Mouse (Mus musculus) limb, embryonic 15.5 days (tissue): ENCODE data around the gene Nrde2. TPM values are rescaled to one million over a fixed set of nuclear protein-coding genes. Genes with fewer than 3 reads are reported as not detected.

Source experiments
- ATAC-seq: fragments of 200-750 bp; cut with Nextera tagmentation; 2 replicates; pipeline ENCODE4 v1.8.0; 2017; ENCODE audit warnings: low read depth, moderate TSS enrichment; ENCODE audit not compliant: insufficient number of reproducible peaks, low FRiP score, low TSS enrichment
- H3K27ac ChIP-seq: fragments of 300-500 bp; sonication (generic); 2 replicates; pipeline ENCODE4 v1.5.1; 2015; ENCODE audit warnings: moderate library complexity, mild to moderate bottlenecking, inconsistent platforms
- H3K27me3 ChIP-seq: fragments of 300-500 bp; sonication (generic); 2 replicates; pipeline ENCODE4 v1.6.1; 2015; ENCODE audit warnings: inconsistent platforms
- H3K36me3 ChIP-seq: fragments of 300-500 bp; sonication (generic); 2 replicates; pipeline ENCODE4 v1.6.1; 2015; ENCODE audit warnings: inconsistent platforms
- H3K4me1 ChIP-seq: fragments of 300-500 bp; sonication (generic); 2 replicates; pipeline ENCODE4 v1.6.1; 2015; ENCODE audit warnings: inconsistent platforms
- H3K4me2 ChIP-seq: fragments of 300-500 bp; sonication (generic); 2 replicates; pipeline ENCODE4 v1.6.1; 2015; ENCODE audit warnings: mild to moderate bottlenecking, inconsistent platforms
- H3K4me3 ChIP-seq: fragments of 300-500 bp; sonication (generic); 2 replicates; pipeline ENCODE4 v1.5.1; 2015; ENCODE audit warnings: mild to moderate bottlenecking, inconsistent platforms
- H3K9ac ChIP-seq: fragments of 300-500 bp; sonication (generic); 2 replicates; pipeline ENCODE4 v1.6.1; 2015; ENCODE audit warnings: inconsistent platforms
- H3K9me3 ChIP-seq: fragments of 300-500 bp; sonication (generic); 2 replicates; pipeline ENCODE4 v1.6.1; 2016; ENCODE audit warnings: inconsistent platforms
- WGBS: fragments of 180-500 bp; shearing (Covaris S2); methylation state at CpG from one replicate; pipeline ENCODE4 v1.1.7; 2015; 5-methylcytosine and 5-hydroxymethylcytosine counted together
- polyA plus RNA-seq: library from polyadenylated mRNA; unstranded; fragments of >200 nt; fragmentation: Nextera tagmentation; extraction: Ambion mirVana; gene quantifications from 2 replicates; pipeline ENCODE4 v1.2.1, GENCODE M21; 2015

Nrde2 gene
- polyA plus RNA-seq: 11.7 and 12.8 TPM in 2 replicates

GRCm38 (mm10) chr12:100159261-100159975 is at the start of gene Nrde2:
Gene Nrde2, minus strand, starts transcription at chr12:100159653.
- peaks cover 5% of the 10 kb centered on the region; the same call in 1 of the 2 replicates for H3K4me1 ChIP-seq
- peak; percentile 98 for ATAC-seq
- no peaks in the 10 kb centered on the region for H3K9me3 ChIP-seq
- WGBS: under 1% methylated on average over 26 of the region's 26 CpGs
- peak within 1 kb of the TSS; percentile 56 for H3K4me2 ChIP-seq
- peak within 1 kb of the TSS; percentile 78 for H3K27ac ChIP-seq
- H3K27me3 ChIP-seq: no peaks in the 10 kb centered on the region
- peak within 1 kb of the TSS; percentile 47 for H3K9ac ChIP-seq
- H3K4me3 ChIP-seq: peak within 1 kb of the TSS; percentile 54
- no peaks in the 10 kb centered on the region for H3K36me3 ChIP-seq

GRCm38 (mm10) chr12:100206926-100207325 is 47.5 kb upstream of the Nrde2 start:
- no peak overlapping the region for H3K4me2 ChIP-seq
- 70% methylated on average over 5 of the region's 5 CpGs for WGBS
- no peak for ATAC-seq

GRCm38 (mm10) chr12:100206521-100206920 is 47.1 kb upstream of the Nrde2 start:
- no peak for ATAC-seq
- Histone ChIP-seq H3K27ac (no peak overlapping the region), H3K9me3 (no peaks in the 10 kb centered on the region), H3K4me1 (peaks cover 34% of the 10 kb centered on the region), H3K9ac (no peak overlapping the region), H3K4me2 (no peak overlapping the region), H3K36me3 (peaks cover 72% of the 10 kb centered on the region), H3K4me3 (no peak overlapping the region), H3K27me3 (no peaks in the 10 kb centered on the region)
- WGBS: 74% methylated on average over 3 of the region's 3 CpGs

More at GRCm38 (mm10) chr12:100206926-100207325, 47.5 kb upstream of the Nrde2 start:
- Histone ChIP-seq H3K4me1 (peaks cover 31% of the 10 kb centered on the region), H3K27me3 (no peaks in the 10 kb centered on the region), H3K9ac (no peak overlapping the region), H3K36me3 (peaks cover 72% of the 10 kb centered on the region), H3K4me3 (no peak overlapping the region), H3K9me3 (no peaks in the 10 kb centered on the region), H3K27ac (no peak overlapping the region)

GRCm38 (mm10) chr12:100205156-100205555 is 45.7 kb upstream of the Nrde2 start:
- H3K4me3 ChIP-seq: no peak overlapping the region
- no peaks in the 10 kb centered on the region for H3K9me3 ChIP-seq
- 91% methylated on average over 8 of the region's 8 CpGs for WGBS

GRCm38 (mm10) chr12:100203759-100204158 is 44.3 kb upstream of the Nrde2 start:
- Histone ChIP-seq H3K9ac (no peak overlapping the region), H3K27ac (no peak overlapping the region), H3K9me3 (no peaks in the 10 kb centered on the region), H3K4me2 (no peak overlapping the region), H3K36me3 (peaks cover 61% of the 10 kb centered on the region), H3K27me3 (no peaks in the 10 kb centered on the region), H3K4me1 (peaks cover 34% of the 10 kb centered on the region), H3K4me3 (no peak overlapping the region)
- ATAC-seq: no peak
- WGBS: 54% methylated on average over 3 of the region's 3 CpGs

More at GRCm38 (mm10) chr12:100205156-100205555, 45.7 kb upstream of the Nrde2 start:
- no peak overlapping the region for H3K27ac ChIP-seq
- H3K27me3 ChIP-seq: no peaks in the 10 kb centered on the region
- peaks cover 72% of the 10 kb centered on the region for H3K36me3 ChIP-seq
- H3K9ac ChIP-seq: no peak overlapping the region
- H3K4me2 ChIP-seq: no peak overlapping the region
- peaks cover 31% of the 10 kb centered on the region for H3K4me1 ChIP-seq
- ATAC-seq: no peak

GRCm38 (mm10) chr12:100201838-100202237 is 42.4 kb upstream of the Nrde2 start:
- peak overlapping the region; percentile 90 for H3K4me2 ChIP-seq
- H3K9me3 ChIP-seq: no peaks in the 10 kb centered on the region
- WGBS: 1% methylated on average over 13 of the region's 13 CpGs
- no peak overlapping the region for H3K27ac ChIP-seq
- peak overlapping the region; percentile 100 for H3K4me3 ChIP-seq
- H3K9ac ChIP-seq: no peak overlapping the region
- peaks cover 34% of the 10 kb centered on the region for H3K4me1 ChIP-seq
- no peaks in the 10 kb centered on the region for H3K27me3 ChIP-seq
- ATAC-seq: no peak
- peaks cover 42% of the 10 kb centered on the region for H3K36me3 ChIP-seq

- whole genome bisulfite sequencing: 20% methylated on average over 4 of the region's 4 CpGs
- peak overlapping the region; percentile 90 for H3K4me2 ChIP-seq
- no peaks in the 10 kb centered on the region for H3K27me3 ChIP-seq
These were observed 41.9 kb upstream of the Nrde2 start for GRCm38 (mm10) chr12:100201363-100201711.

GRCm38 (mm10) chr12:100200645-100201362 is 41.4 kb upstream of the Nrde2 start:
- WGBS: 4% methylated on average over 29 of the region's 29 CpGs
- ATAC-seq: peak; percentile 13; the same call in 1 of the 2 replicates
- Histone ChIP-seq H3K27ac (peak overlapping the region; percentile 91), H3K4me1 (peaks cover 34% of the 10 kb centered on the region), H3K9me3 (no peaks in the 10 kb centered on the region), H3K9ac (peak overlapping the region; percentile 93), H3K4me3 (peak overlapping the region; percentile 100), H3K4me2 (peak overlapping the region; percentile 90), H3K36me3 (peaks cover 31% of the 10 kb centered on the region), H3K27me3 (no peaks in the 10 kb centered on the region)

More at GRCm38 (mm10) chr12:100201363-100201711, 41.9 kb upstream of the Nrde2 start:
- ATAC-seq: no peak
- Histone ChIP-seq H3K27ac (no peak overlapping the region), H3K9me3 (no peaks in the 10 kb centered on the region), H3K4me3 (peak overlapping the region; percentile 100), H3K4me1 (peaks cover 34% of the 10 kb centered on the region), H3K36me3 (peaks cover 37% of the 10 kb centered on the region), H3K9ac (no peak overlapping the region)

GRCm38 (mm10) chr12:100199891-100200644 is 40.6 kb upstream of the Nrde2 start:
- H3K27me3 ChIP-seq: no peaks in the 10 kb centered on the region
- H3K4me2 ChIP-seq: peak overlapping the region; percentile 90
- peak; percentile 67 for ATAC-seq
- H3K9me3 ChIP-seq: no peaks in the 10 kb centered on the region
- H3K27ac ChIP-seq: peak overlapping the region; percentile 91
- under 1% methylated on average over 59 of the region's 86 CpGs for WGBS
- peaks cover 34% of the 10 kb centered on the region for H3K4me1 ChIP-seq
- H3K4me3 ChIP-seq: peak overlapping the region; percentile 100
- peaks cover 24% of the 10 kb centered on the region for H3K36me3 ChIP-seq
- peak overlapping the region; percentile 93 for H3K9ac ChIP-seq

GRCm38 (mm10) chr12:100198967-100199660 is 39.7 kb upstream of the Nrde2 start, which contains the start of gene Calm1:
Gene Calm1, plus strand, starts transcription at chr12:100199435.
- Histone ChIP-seq H3K4me2 (peak within 1 kb of the TSS; percentile 90), H3K27ac (peak within 1 kb of the TSS; percentile 91), H3K4me3 (peak within 1 kb of the TSS; percentile 100), H3K9me3 (no peaks in the 10 kb centered on the region), H3K27me3 (no peaks in the 10 kb centered on the region), H3K4me1 (peaks cover 34% of the 10 kb centered on the region), H3K9ac (peak within 1 kb of the TSS; percentile 93), H3K36me3 (peaks cover 17% of the 10 kb centered on the region)
- ATAC-seq: peak; percentile 86
- under 1% methylated on average over 58 of the region's 58 CpGs for WGBS

- Histone ChIP-seq H3K4me3 (no peak overlapping the region), H3K27ac (no peak overlapping the region), H3K9me3 (no peaks in the 10 kb centered on the region), H3K4me2 (no peak overlapping the region), H3K36me3 (no peaks in the 10 kb centered on the region), H3K9ac (no peak overlapping the region), H3K27me3 (no peaks in the 10 kb centered on the region), H3K4me1 (peaks cover 13% of the 10 kb centered on the region)
- WGBS: 49% methylated on average over 7 of the region's 7 CpGs
- ATAC-seq: no peak
These were observed 37.3 kb upstream of the Nrde2 start for GRCm38 (mm10) chr12:100196786-100197185.
